Mouse (Mus musculus): ENCODE results near the gene Lefty1. TPM values are rescaled to one million over a fixed set of nuclear protein-coding genes. Genes with fewer than 3 reads are reported as not detected.
"Not testable (repeated sequence)": the region's sequence is repeated elsewhere in the genome, so short reads cannot be mapped to it uniquely, and the experiment has no call there.

The Lefty1 gene
- polyA plus RNA-seq, 1 experiment from 2014 or later: 0.28 TPM

DNA sequence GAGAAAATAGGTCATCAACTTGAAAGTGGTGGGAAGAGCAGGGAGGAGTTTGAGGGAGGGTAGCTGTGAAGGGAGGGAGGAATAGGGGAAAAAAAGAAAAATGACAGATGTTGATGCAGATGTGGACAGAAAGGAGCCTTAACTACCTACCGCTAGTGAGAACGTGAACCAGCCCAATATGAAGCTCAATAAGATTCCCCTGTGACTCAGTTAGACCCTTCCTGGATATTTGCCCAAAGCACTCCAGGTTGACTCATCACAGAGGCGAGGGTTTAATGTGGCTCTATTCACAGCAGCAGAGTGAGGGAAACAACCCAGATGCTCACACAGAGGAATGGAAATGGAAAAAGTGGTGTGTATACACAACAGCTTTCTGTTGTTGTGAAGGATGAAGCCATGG, 3.7 kb upstream of the Lefty1 start:
- ATAC-seq (ENCODE audit: low FRiP score, low TSS enrichment) (no peak), DNase-seq (no peak)
- no peak overlapping the region for H3K4me2 ChIP-seq (ENCODE audit: low read length)
- 71% methylated on average over 3 of the region's 3 CpGs for WGBS
- H3K9me3 ChIP-seq (ENCODE audit: control insufficient read depth, low read length): no peaks in the 10 kb centered on the region
- no peaks in the 10 kb centered on the region for H3K36me3 ChIP-seq (ENCODE audit: control insufficient read depth, insufficient read depth, low read length)
- peaks cover 18% of the 10 kb centered on the region for H3K27me3 ChIP-seq (ENCODE audit: control insufficient read depth, insufficient read depth, low read length)
- H3K9ac ChIP-seq (replicated peaks; ENCODE audit: low read length): no peak overlapping the region
- peaks cover 4% of the 10 kb centered on the region; the same call in 1 of the 2 replicates for H3K4me1 ChIP-seq (ENCODE audit: control insufficient read depth, insufficient read depth, low read length)
- H3K27ac ChIP-seq (replicated peaks; ENCODE audit: low read depth, low read length): no peak overlapping the region
- no peak overlapping the region for H3K4me3 ChIP-seq (replicated peaks; ENCODE audit: low read depth, low read length)

DNA sequence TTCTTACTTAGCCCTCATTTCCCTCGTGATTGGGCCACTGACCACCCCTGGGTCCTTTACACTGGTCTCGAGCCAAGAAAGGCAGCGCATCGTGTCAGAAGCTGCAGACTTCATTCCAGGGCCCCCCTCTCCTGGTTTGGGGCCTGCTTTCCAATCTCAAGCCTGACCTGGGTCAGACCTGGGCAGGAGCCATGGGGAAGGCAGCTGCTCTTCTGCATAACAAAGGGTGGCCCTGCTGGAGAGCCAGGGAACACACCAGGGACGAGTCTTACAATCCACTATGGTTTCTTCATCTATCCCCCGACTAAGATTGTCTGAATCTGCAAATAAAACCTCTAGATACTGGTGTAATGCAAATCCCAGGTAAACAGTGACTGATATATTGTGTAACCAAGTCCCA, 1.2 kb upstream of the Lefty1 start:
- 2% methylated on average over 6 of the region's 6 CpGs for WGBS
- no peaks in the 10 kb centered on the region for H3K9me3 ChIP-seq (ENCODE audit: control insufficient read depth, low read length)
- no peak overlapping the region for H3K4me2 ChIP-seq (ENCODE audit: low read length)
- DNase-seq (peak; percentile 18), ATAC-seq (ENCODE audit: low FRiP score, low TSS enrichment) (no peak)
- H3K27me3 ChIP-seq (ENCODE audit: control insufficient read depth, insufficient read depth, low read length): peaks cover 21% of the 10 kb centered on the region
- no peak overlapping the region for H3K27ac ChIP-seq (replicated peaks; ENCODE audit: low read depth, low read length)
- H3K9ac ChIP-seq (replicated peaks; ENCODE audit: low read length): no peak overlapping the region
- H3K4me3 ChIP-seq (replicated peaks; ENCODE audit: low read depth, low read length): no peak overlapping the region
- H3K4me1 ChIP-seq (ENCODE audit: control insufficient read depth, insufficient read depth, low read length): peaks cover 4% of the 10 kb centered on the region; the same call in 1 of the 2 replicates
- H3K36me3 ChIP-seq (ENCODE audit: control insufficient read depth, insufficient read depth, low read length): no peaks in the 10 kb centered on the region

GRCm38 (mm10) chr1:180936610-180937398, 2.0 kb downstream of the Lefty1 start:
- H3K4me3 ChIP-seq (replicated peaks; ENCODE audit: low read depth, low read length); H3K27ac ChIP-seq (replicated peaks; ENCODE audit: low read depth, low read length); ATAC-seq (ENCODE audit: low FRiP score, low TSS enrichment); H3K9me3 ChIP-seq (ENCODE audit: control insufficient read depth, low read length); H3K4me1 ChIP-seq (ENCODE audit: control insufficient read depth, insufficient read depth, low read length); H3K9ac ChIP-seq (replicated peaks; ENCODE audit: low read length); H3K36me3 ChIP-seq (ENCODE audit: control insufficient read depth, insufficient read depth, low read length): not testable (repeated sequence)
- WGBS: 2% methylated on average over 39 of the region's 41 CpGs
- Histone ChIP-seq H3K27me3 (ENCODE audit: control insufficient read depth, insufficient read depth, low read length) (peaks cover 35% of the 10 kb centered on the region), H3K4me2 (ENCODE audit: low read length) (peak overlapping the region; percentile 35)
- DNase-seq: peak; percentile 25

GRCm38 (mm10) chr1:180937631-180938030, 2.8 kb downstream of the Lefty1 start:
- H3K27me3 ChIP-seq (ENCODE audit: control insufficient read depth, insufficient read depth, low read length): peaks cover 43% of the 10 kb centered on the region
- WGBS: 18% methylated on average over 13 of the region's 13 CpGs
- not testable (repeated sequence) for ATAC-seq (ENCODE audit: low FRiP score, low TSS enrichment)

GRCm38 (mm10) chr1:180938781-180939180, 4.0 kb downstream of the Lefty1 start:
- WGBS: 89% methylated on average over 2 of the region's 2 CpGs
- not testable (repeated sequence) for H3K9me3 ChIP-seq (ENCODE audit: control insufficient read depth, low read length); H3K9ac ChIP-seq (replicated peaks; ENCODE audit: low read length); H3K4me3 ChIP-seq (replicated peaks; ENCODE audit: low read depth, low read length); H3K36me3 ChIP-seq (ENCODE audit: control insufficient read depth, insufficient read depth, low read length); H3K4me2 ChIP-seq (ENCODE audit: low read length); DNase-seq; H3K27ac ChIP-seq (replicated peaks; ENCODE audit: low read depth, low read length); ATAC-seq (ENCODE audit: low FRiP score, low TSS enrichment)
- Histone ChIP-seq H3K4me1 (ENCODE audit: control insufficient read depth, insufficient read depth, low read length) (peaks cover 11% of the 10 kb centered on the region), H3K27me3 (ENCODE audit: control insufficient read depth, insufficient read depth, low read length) (peaks cover 55% of the 10 kb centered on the region)

More at GRCm38 (mm10) chr1:180937631-180938030, 2.8 kb downstream of the Lefty1 start:
- not testable (repeated sequence) for H3K4me3 ChIP-seq (replicated peaks; ENCODE audit: low read depth, low read length); H3K4me2 ChIP-seq (ENCODE audit: low read length); DNase-seq; H3K36me3 ChIP-seq (ENCODE audit: control insufficient read depth, insufficient read depth, low read length); H3K27ac ChIP-seq (replicated peaks; ENCODE audit: low read depth, low read length); H3K9me3 ChIP-seq (ENCODE audit: control insufficient read depth, low read length); H3K9ac ChIP-seq (replicated peaks; ENCODE audit: low read length)
- peaks cover 13% of the 10 kb centered on the region for H3K4me1 ChIP-seq (ENCODE audit: control insufficient read depth, insufficient read depth, low read length)

DNA sequence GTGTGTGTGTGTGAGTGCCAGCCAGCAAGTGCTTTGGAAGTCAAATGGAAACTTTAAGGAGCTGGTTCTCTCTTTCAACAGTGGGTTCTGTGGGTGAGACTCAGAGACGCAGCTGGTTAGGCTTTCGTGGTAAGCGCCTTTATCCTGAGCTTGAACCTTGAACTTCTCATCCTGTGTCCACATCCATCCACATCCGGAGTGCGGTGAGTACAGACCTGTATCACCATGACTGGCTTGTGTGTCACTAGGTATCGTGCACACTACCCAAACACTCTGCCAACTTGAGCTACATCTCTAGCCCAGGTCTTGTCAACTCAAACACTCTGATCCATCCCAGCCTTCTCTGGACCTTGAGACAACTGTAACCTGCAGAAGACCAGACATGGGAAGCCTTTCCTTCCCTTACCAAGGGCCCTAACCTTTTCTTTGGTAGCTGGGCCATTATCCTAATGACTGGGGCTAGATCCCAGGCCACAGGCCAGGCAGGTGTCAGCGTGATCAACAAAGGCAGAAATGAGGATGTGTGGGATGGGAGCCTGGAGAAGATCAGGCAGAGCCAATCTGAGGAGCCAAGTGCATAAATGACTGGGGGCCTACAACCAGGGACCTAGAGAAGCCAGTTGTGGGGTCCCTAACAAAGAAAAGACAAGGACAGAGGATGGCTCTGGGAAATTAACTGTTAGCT, 6.1 kb downstream of the Lefty1 start:
- no peak for DNase-seq
- no peak overlapping the region for H3K4me2 ChIP-seq (ENCODE audit: low read length)
- no peaks in the 10 kb centered on the region for H3K36me3 ChIP-seq (ENCODE audit: control insufficient read depth, insufficient read depth, low read length)
- no peak overlapping the region for H3K4me3 ChIP-seq (replicated peaks; ENCODE audit: low read depth, low read length)
- WGBS: 88% methylated on average over 7 of the region's 7 CpGs
- H3K9ac ChIP-seq (replicated peaks; ENCODE audit: low read length): no peak overlapping the region
- ATAC-seq (ENCODE audit: low FRiP score, low TSS enrichment): no peak
- no peaks in the 10 kb centered on the region for H3K9me3 ChIP-seq (ENCODE audit: control insufficient read depth, low read length)
- H3K27ac ChIP-seq (replicated peaks; ENCODE audit: low read depth, low read length): no peak overlapping the region
- peaks cover 50% of the 10 kb centered on the region for H3K27me3 ChIP-seq (ENCODE audit: control insufficient read depth, insufficient read depth, low read length)
- H3K4me1 ChIP-seq (ENCODE audit: control insufficient read depth, insufficient read depth, low read length): peaks cover 10% of the 10 kb centered on the region

GRCm38 (mm10) chr1:180941726-180942125, 6.9 kb downstream of the Lefty1 start:
- Histone ChIP-seq H3K9me3 (ENCODE audit: control insufficient read depth, low read length) (no peaks in the 10 kb centered on the region), H3K4me2 (ENCODE audit: low read length) (peak overlapping the region; percentile 91), H3K9ac (replicated peaks; ENCODE audit: low read length) (peak overlapping the region; percentile 46; the same call in 1 of the 2 replicates), H3K27me3 (ENCODE audit: control insufficient read depth, insufficient read depth, low read length) (peaks cover 45% of the 10 kb centered on the region), H3K4me3 (replicated peaks; ENCODE audit: low read depth, low read length) (peak overlapping the region; percentile 56), H3K4me1 (ENCODE audit: control insufficient read depth, insufficient read depth, low read length) (peaks cover 10% of the 10 kb centered on the region), H3K27ac (replicated peaks; ENCODE audit: low read depth, low read length) (no peak overlapping the region), H3K36me3 (ENCODE audit: control insufficient read depth, insufficient read depth, low read length) (no peaks in the 10 kb centered on the region)
- DNase-seq: peak; percentile 15
- peak; percentile 43; the same call in 1 of the 2 replicates for ATAC-seq (ENCODE audit: low FRiP score, low TSS enrichment)
- 4% methylated on average over 18 of the region's 18 CpGs for WGBS

GRCm38 (mm10) chr1:180942166-180943031, 7.6 kb downstream of the Lefty1 start, which contains the start of gene Tmem63a:
Gene Tmem63a, plus strand, starts transcription at chr1:180942344.
- Histone ChIP-seq H3K4me3 (replicated peaks; ENCODE audit: low read depth, low read length) (peak within 1 kb of the TSS; percentile 56), H3K27me3 (ENCODE audit: control insufficient read depth, insufficient read depth, low read length) (peaks cover 45% of the 10 kb centered on the region), H3K4me1 (ENCODE audit: control insufficient read depth, insufficient read depth, low read length) (peaks cover 10% of the 10 kb centered on the region), H3K4me2 (ENCODE audit: low read length) (peak within 1 kb of the TSS; percentile 91), H3K27ac (replicated peaks; ENCODE audit: low read depth, low read length) (no peak within 1 kb of the TSS), H3K9ac (replicated peaks; ENCODE audit: low read length) (peak within 1 kb of the TSS; percentile 46), H3K36me3 (ENCODE audit: control insufficient read depth, insufficient read depth, low read length) (no peaks in the 10 kb centered on the region), H3K9me3 (ENCODE audit: control insufficient read depth, low read length) (no peaks in the 10 kb centered on the region)
- under 1% methylated on average over 73 of the region's 73 CpGs for WGBS
- ATAC-seq (ENCODE audit: low FRiP score, low TSS enrichment): peak; percentile 40; the same call in 1 of the 2 replicates
- peak; percentile 72 for DNase-seq

Data from midbrain, embryonic 14.5 days (tissue).